Mouse (Mus musculus): Measurements from ENCODE around the gene Cdk2ap2. TPM values are rescaled to one million over a fixed set of nuclear protein-coding genes. Genes with fewer than 3 reads are reported as not detected.
A peak's percentile ranks its signal among the peaks of the same experiment; 100 is the strongest.
"Not testable (repeated sequence)": the region's sequence is repeated elsewhere in the genome, so short reads cannot be mapped to it uniquely, and the experiment has no call there.

Gene Cdk2ap2
- total RNA-seq, 2 experiments from 2014 or later = 22.9 to 23.9 TPM

DNA sequence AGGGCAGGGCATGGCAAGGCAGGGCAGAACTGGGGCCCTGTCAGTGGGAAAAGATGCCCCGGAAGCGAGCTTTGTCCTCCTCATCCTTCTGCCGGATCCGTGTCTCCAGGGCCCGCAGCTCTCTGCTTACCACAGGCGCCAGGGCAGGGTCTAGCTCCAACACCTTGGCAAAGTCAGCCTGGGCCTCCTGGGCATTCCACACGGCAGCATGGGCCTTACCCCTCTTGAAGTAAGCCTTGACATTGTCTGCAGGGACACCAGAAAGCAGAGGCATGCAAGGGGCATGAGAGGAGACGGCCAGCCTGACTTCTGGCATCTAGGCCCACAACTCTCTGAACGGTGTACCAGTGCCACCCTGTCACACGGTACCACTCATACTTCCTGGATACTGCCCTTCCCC, 17.6 kb downstream of the Cdk2ap2 start:
- no peak for DNase-seq (ENCODE audit: low spot score in 2 of 2)

DNA sequence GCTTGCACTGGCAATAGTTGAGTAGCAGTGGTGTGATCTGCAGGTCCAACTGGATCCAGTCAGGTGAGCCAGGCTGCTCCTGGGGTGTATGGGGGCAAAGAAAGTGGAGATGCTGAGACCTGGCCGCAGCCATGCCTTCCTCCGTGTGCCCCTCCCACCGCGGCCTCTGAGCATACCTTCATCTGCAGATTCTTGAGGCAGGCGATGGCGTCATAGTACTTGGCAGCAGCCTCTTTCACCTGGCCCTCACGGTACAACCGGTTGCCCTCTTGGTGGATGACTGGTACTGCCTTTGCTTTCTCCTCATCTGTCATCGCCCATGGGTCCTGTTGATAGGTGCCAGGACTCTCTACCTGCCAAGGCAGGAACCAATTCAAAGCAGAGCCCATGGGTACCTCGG, 18.2 kb downstream of the Cdk2ap2 start:
- no peak for DNase-seq (ENCODE audit: low spot score in 2 of 2)

DNA sequence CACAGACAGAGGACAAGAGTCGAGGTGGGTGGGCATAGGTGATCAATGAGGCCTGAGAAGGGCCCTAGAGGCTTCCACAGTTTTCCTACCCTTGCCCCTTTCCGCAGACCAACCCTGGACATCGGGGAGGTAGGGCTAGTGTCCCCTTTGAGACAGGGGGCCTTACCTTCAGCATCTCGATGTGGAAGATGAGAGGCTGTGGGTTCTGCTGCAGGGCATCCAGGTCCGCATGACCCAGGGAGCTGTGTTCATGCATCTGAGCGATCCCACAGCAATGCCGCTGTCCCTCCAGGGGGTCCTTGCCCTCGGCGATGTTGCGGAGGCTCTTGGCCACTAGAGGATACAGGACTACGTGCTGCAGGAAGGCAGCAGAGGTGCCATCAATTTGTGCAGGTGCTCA, 18.8 kb downstream of the Cdk2ap2 start:
- no peak for DNase-seq (ENCODE audit: low spot score in 2 of 2)

DNA sequence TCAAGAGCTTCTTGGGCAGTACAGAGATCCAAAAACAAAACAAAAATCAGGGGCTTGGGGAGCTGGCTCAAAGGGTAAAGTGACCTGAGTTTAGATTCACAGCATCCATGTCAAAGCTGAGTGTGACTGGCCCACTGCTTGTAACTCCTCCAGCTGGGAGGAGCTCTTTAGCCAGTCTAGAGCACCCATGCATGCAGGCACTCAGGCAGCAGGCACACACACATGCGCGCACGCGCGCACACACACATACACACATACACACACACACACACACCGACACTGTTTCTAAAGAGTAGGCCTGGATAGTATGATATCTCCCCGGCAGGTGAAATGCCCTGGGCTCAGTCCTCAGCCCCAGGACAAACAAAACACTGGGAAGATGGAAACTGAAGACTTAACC, 20.0 kb downstream of the Cdk2ap2 start:
- DNase-seq (ENCODE audit: low spot score in 2 of 2) = no peak

DNA sequence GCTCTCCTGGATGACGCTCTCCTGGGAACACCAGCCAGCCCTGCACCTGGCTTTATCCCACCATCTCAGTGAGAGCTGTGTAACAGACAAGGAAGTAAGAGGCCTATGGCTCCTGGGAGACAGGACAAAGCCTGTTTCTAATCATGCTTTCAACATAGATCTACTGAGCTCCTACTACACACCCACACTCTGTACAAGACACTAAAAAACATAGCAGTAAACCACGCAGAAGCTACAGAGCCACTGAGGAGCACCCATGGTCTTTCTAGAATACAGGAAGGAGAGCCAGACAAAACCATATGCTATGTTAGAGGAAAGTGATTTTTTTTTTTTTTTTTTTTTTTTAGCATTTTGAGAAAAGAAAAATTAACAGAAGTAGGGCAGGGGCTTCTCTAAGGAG, 21.4 kb downstream of the Cdk2ap2 start:
- DNase-seq (ENCODE audit: low spot score in 2 of 2) = no peak

DNA sequence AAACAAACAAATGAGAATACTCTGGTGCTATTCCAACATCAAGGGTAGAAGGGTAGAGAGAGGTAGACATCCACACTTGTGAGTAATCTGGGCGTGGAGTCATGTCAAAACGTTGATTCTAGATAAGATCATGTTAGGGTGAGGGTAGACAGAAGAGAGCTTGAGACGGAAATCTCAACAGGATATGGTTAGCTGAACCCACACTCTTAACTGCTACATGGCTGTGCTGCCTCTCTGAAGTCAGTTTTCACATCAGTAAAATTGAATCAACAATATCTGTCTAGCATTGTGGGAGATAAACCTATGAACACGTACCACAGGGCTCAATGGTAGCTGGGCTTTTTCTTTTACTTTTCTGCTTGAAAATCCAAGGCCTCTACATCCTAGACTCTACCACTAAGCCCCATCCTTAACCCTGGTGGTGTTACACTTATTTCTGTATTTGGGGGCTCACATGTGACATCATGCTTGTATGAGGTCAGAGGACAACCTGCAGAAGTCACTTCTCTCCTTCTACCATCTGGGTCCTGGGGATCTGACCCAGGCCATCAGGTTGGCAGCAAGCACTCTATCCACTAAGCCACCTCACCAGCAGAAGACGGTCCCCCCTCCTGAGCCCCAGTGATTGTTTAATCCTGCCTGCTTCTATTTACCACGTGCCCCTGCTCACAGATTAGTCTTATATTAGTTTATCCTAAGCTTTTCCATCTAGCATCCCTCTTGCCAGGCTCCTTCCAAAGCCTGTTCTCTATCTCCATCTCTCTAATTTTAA, 22.9 kb downstream of the Cdk2ap2 start:
- DNase-seq (ENCODE audit: low spot score in 2 of 2) = no peak

DNA sequence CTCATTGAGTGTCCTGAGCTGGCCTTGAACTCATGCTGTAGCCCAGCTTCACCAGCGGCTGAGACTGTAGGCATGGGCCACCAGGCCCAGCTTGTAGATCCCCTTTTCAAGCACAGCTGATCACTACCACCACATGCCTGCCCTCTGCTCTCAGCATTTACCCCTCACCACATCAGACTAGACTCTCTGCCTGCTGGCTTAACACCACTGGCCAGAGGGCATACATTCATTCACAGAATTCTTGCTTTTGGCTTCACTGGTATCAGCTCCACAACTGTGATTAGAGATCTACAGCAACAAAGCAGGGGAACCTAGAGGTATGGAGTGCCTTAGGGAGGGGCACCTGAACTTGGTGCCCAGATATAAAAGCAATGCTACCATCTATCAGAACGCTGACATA, 23.5 kb downstream of the Cdk2ap2 start:
- no peak for DNase-seq (ENCODE audit: low spot score in 2 of 2)

DNA sequence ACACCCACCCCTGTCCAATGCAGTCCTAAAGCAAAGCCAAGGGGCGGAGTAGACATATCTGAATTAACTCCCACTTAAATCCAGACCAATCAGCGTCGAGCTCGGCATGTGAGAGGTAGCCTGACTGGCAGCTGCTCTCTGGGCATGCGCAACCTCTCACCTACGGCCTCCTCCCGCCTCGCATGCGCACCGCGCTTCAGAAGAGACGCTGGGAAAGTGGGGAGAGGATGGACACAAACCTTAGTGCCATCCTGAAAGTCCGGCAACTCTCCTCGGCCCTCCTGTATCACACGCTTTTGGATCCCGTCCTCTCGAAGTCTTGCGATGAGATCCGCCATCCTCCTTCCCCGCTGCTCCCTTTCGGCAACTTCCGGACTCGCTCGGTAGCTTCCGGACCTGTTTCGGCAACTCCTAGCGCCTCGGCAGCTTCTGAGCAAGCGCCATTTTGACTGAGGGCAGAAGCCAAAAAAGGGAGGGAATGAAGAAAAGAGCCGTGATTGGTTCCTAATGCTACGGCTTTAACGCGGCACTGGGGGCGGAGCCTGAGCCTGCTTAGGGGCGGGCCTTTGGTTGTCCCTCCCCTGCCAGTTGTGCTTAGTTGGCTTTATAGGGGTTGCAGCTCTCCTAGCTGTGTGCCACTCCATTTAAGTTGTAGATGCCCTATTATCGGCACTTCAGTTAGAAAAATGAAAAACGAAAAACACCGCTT, 24.3 kb downstream of the Cdk2ap2 start:
- DNase-seq (ENCODE audit: low spot score in 2 of 2) = peak; percentile 90 to 98

DNA sequence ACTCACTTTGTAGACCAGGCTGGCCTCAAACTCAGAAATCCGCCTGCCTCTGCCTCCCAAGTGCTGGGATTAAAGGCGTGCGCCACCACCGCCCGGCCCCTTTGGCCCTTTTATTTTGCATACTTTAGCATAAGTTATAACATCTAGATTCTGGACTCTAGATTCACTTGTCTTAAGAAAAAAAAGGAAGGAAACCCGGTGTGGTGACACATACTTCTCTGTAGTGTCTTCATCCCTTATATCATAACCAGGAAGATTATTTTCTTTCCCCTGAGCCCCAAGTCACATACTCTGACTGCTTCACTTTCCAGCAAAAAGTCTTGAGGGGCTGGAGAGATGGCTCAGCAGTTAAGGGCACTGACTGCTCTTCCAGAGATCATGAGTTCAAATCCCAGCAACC, 24.9 kb downstream of the Cdk2ap2 start:
- not testable (repeated sequence) for DNase-seq (ENCODE audit: low spot score in 2 of 2)

DNA sequence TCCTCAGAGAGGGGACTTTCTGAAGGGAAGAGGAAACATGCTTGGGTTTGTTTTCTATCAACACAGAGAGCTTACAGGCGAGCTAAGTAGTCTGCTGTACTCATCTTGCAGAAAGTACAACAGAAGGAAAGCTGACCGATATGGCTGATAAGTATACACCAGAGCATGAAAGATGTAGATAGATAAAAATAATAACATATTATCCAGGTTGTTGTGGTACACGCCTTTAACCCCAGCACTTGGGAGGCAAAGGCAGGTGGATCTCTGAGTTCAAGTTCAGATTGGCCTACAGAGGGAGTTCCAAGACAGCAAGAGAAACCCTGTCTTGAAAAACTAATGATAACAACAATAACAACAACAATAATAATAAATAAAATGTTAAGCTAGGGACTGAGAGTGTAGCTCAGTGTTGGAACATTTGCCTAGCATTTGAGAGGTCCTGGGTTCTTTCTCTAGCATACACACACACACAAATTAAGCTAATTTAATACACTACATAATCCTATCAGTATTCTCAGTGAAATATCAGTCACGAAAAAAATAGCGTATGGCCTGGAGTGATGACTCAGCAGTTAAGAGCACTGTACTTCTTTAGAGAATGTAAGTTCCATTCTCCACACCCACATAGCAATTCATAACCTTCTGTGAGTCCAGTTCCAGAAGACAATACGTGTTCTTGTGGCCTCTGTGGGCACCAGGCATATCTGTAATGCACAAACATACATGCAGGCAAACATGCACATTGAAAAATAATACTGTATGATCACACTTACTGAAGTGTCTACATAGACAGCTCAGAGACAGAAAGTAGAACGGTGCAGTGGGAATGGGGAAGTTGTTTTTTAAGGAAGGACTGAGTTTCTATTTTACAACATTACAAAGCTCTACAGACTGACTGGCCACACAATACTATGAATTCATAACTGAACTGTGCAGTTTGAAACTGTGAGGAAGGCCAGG, 25.7 kb downstream of the Cdk2ap2 start:
- DNase-seq (ENCODE audit: low spot score in 2 of 2) = no peak

DNA sequence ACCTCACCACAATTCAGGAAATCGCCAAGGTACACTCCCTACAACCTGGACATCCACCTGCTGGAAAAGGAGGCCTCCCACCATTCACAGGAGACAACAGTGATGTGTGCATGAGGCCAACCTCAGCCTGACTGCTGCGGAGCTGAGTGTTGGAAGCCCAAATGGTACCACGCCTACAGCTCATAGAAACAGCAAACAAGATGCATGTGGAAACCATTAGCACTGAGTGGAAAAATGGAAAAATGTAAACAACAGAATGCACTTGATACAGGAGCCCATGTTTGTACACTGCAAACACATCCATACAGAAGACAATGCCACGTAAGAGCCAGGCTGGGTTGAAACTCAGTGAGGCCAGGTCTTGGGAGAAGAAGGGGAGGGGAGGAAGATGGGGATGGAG, 27.4 kb downstream of the Cdk2ap2 start:
- DNase-seq (ENCODE audit: low spot score in 2 of 2) = no peak

DNA sequence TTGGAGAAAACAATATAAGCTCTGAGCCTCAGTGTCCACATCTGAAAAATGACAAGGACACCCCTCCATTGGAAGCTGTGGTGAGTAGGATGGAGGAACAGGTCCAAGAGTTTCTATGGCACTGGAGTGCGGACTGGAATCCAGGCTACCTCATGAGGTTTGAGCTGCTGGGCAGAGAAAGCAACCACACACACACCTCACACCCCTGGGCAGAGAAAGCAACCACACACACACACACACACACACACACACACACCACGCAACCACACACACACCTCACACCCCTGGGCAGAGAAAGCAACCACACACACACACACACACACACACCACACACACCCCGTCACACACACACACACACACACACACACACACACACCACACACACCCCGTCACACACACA, 28.3 kb downstream of the Cdk2ap2 start:
- not testable (repeated sequence) for DNase-seq (ENCODE audit: low spot score in 2 of 2)

DNA sequence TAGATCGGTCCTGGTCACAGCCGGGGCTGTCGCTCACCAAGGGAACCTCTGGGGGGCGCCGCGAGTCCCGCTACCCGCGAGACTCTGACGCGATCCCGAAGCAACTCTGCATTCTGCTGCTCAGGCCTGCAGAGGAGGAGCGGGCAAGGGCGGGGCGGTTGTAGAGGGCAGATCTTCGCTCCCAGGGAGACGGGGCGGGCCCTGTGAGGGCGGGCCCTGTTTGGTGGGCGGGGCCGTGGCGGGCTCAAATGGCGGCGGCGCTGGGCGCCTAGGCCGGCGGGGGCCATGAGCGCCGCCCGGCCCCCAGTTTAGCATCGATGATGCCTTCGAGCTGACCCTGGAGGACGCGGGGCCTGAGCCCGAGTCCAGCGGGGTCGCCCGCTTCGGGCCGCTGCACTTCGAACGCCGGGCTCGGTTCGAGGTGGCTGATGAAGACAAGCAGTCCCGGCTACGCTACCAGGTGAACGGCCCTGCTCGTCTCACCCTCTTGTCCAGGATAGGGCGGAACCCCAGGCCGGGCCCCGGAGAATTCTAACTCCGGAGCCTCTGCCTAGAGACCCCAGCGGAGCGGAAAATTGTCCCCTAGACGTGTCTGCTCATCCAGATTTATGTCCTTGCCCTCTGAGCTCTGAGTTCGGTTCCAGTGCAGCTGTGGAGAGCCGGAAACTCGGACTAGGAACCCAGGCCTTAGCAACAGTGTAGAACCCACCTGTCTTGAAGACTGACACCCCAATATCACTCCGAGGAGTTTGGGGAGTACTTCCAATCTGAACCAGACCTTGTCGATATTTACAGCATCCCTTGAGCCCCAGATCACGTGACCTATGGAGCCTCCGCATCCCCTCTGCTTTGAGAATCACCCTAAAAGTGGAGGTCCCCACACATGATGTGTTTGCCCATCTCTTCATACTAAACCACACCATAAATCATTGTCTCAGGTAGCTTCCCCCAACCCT, 29.0 kb downstream of the Cdk2ap2 start, which contains the start of gene Aip:
Aip (minus strand) TSS at position 118 of the 956 bp plus-strand sequence.
- DNase-seq (ENCODE audit: low spot score in 2 of 2) = peak; percentile 96 to 99

DNA sequence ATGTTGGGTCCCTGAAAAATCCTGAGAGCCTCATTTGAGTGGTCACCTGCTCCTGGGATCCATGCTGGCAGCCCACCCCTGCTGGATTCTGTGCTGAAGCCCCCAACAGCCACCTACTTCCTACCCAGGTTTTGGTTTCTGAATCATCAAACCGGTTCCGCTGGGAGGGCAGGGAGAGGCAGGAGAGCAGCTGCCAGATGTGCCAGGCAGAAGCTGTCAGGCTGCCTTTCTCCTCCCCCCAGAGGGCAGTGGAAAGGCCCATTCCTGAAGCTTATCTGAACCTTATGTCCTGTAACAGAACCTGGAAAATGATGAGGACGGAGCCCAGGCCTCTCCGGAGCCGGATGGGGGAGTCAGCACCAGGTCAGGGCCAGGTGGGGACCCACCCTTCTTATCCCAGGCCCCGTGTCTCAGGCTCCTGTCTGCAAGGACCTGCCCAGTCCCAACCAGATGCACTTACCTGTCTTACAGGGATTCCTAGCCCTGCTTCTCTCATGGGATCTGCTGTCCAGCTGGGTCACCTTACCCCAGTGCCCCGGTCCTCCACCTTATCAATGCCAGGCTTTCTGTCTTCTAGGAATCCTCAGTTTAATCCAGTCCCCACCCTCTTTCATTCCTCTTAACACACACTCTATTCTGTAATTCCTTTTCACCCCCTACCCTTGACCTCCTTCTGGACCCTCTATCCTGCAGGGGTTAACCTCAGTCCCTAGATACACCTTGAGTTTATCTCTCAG, 29.9 kb downstream of the Cdk2ap2 start:
- DNase-seq (ENCODE audit: low spot score in 2 of 2) = no peak

DNA sequence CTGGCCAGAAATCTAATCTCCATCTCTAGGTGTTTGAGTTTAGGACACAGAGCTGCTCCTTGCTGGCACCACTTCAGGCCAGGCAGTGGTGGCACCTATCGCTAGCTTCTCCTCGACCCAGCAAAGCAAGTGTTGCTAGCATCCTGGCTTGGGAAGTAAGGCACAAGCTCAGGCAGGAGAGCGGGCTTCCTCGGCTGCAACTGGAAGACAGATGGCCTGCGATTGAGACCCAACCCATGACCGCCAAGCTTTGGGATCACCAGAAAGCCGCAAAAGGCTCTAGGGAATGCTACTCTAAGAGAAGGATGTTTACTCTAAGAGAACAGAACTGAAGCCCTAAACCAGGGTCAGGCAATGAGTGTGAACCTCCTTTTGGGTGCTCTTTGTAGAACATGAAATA, 32.5 kb downstream of the Cdk2ap2 start:
- DNase-seq (ENCODE audit: low spot score in 2 of 2) = no peak

DNA sequence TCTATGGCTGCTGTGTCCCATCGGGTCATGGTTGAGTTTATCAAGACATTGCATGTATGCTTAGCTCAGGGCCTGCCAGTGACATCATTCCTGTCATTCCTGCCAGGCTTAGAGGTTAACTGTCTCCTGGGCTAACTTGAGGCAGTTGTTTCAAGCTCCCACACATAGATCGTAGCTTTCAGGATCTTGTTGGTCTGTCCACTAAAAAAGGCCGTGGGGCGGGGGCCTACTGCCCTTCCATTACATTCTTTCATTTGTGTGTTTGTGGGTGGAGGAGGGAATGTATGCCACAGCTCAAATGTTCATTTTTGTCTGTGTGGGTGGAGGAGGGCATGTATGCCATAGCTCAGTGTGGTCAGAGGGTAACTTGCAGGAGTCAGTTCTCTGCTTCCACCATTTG, 33.1 kb downstream of the Cdk2ap2 start:
- DNase-seq (ENCODE audit: low spot score in 2 of 2) = no peak

DNA sequence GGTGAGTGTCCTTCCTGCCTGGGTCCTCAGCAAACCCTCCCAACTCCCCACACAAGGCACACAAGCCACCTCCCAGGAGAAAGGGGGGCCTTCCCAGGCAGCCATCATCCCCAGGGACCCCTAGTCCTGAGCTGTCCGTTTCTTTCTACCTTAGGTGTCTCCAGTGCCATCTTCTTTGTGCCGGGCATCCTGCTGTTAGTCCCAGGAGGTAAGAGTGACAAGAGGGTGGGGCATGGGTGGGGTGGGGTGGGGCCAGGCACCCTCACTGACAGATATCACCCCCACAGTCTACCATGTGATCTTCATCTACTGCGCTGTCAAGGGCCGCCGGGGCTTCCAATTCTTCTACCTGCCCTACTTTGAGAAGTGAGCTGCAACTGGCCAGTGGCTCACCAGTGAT, 34.1 kb downstream of the Cdk2ap2 start:
- no peak for DNase-seq (ENCODE audit: low spot score in 2 of 2)

DNA sequence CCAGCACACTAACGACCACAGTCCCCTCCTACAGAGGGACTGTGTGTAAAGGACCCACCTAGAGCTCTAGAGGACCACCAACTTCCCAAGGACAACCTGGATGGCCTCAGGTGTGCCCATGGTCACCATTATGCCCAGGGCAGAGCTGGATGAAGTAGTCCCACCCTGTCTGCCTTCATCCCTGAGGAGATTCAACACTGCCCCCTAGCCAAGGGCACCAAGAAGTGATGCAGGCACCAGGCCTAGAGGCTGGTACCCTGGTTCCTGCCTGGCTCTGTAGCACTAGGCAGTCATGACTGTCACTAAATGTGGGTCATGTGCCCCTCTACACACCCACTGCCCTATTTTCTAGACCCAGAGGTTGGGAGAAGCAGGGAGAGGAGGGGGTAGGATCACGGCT, 34.8 kb downstream of the Cdk2ap2 start:
- no peak for DNase-seq (ENCODE audit: low spot score in 2 of 2)

DNA sequence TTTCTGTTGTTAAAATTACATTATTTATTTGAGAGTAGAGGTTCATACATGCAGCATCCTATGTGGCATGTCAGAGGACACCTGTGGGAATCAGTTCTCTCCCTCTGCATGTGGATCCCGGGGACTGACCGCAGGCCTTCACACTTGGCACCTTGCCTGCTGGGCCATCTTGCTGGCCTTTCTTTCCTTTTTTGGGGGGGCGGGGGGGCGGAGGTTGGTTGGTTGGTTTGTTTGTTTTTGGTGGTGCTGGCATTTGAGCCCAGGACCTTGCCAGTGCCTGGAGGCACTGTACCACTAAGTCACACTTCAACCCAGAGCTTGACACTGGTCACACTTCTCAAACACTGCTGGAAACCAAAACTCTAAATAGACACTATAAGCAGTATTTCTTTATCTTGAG, 37.4 kb downstream of the Cdk2ap2 start:
- DNase-seq (ENCODE audit: low spot score in 2 of 2) = no peak
